Mouse (Mus musculus): ENCODE measurements at regions not wholly inside any gene's neighbourhood (a gene's known extent, or its start where the extent isn't known, plus 50 kb on each side); places are given as distances from the start of the nearest gene placed in this dataset.

DNA sequence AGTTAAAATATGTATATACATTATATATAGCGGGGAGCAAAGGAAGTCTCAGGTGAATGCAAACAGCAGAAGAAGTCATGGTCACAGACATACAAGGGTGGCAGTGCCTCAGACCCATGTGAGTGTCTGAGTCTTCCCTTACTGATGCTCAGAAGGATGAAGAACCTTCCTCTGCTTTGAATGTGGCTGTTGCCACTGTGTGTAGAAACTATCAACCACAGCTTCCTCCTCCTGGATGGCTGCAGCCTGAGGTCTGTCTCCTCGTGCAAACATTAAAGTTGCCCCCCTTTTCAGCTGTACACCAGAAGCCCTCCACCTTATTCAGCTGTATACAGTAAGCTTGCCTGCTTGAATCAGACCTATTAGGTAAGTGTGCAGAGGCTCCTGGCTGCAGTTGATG lies 79.4 kb upstream of the Tspan5 start:
- DNase-seq (ENCODE audit: low spot score in 2 of 2), result no peak

DNA sequence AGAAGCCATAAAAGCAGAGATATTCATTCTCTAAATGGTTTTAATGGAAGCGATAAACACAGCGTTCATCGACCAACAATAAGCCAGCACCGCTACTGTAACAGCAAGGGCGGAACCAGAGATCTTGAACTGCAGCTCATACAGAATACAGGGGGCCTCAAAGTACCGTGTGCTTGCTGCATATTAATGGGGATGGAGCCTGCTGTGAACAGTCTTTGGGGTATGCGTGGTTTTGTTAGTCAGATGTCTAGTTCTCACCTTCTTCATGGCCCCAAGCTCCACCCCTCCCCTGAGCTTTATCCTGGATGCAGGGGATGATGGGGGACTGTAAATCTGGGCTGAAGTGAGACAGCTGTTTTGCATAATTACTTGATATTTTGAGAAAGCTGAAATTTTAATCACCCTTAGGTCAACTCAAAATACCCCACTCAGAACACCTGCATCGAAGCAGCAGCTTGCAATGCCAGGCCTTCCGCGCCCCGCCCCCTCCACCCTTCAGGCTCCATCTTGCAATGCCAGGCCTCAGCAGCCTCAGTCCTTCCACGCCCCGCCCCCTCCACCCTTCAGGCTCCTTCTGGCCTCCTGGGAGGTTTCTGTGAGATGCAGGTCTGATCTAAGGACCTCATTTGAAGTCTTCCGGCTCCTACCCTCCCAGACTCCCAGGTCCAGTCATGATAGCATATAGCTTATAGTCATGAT lies 73.5 kb upstream of the Tspan5 start:
- no peak for DNase-seq (ENCODE audit: low spot score in 2 of 2)

DNA sequence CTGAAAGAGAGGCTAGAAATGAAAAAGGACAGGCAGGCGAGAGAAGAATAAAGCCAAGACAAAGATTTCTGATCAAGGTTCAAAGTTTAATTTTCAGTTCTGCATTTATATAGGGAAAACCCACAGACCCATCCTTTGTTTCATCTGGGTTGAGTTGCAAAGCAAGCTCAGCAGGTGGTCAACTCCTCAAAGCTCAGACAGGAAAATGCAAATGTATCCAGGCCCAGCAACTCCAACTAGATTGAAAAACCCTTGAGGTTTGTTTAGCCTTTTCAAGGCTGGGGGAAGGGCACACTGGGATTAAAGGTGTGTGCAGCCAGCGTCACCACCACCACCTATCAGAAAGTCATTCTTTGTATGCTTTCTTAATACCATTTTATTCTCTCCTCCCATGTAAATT lies 66.1 kb upstream of the Tspan5 start:
- DNase-seq (ENCODE audit: low spot score in 2 of 2), result no peak

DNA sequence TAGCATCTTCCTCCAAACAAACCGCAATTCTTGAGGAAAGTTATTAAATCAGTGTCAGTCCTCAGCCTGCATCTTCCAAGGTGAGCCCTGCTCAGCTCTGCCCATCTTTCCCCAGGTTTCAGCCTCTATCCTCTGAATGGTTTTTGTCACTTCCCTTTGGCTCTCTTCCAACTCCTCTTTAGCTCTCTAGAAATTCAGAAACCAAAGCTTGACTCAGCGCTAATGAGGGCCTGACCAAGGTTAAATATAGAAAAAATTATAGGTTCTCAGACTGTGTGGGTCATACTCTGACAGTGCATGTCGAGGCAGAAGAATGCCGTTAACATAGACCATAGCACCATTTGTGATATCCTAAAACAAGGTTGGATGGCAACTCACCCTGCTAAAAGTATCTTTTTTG lies 63.6 kb upstream of the Tspan5 start:
- DNase-seq (ENCODE audit: low spot score in 2 of 2), result no peak

DNA sequence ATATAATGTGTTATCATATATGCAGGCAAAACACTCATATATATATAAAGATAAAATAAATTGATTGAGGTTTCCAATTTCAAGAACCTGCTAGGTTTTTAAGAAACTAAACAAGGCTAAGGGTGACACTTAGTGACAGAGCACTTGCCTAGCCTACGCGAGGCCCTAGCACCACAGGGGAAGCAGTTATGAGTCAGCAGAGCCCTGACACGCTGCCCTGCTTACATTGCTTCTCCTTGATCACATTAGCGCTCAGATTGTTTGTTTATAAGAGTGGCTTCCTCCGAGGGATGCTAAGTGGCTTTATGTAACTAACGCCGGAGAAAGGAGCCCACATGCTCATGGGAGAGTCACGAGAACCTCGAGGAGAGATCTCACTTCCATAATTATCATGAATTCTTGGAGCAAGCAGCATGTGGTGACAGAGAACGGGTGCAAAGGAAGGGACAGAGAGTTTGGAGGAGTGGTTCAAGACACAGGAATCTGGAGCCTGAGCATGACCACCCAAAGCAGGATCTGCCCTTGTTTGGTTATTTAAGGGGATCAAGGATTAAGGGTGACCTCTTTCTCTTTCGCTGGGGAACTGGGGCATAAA lies 55.3 kb upstream of the Tspan5 start:
- no peak for DNase-seq (ENCODE audit: low spot score in 2 of 2)

DNA sequence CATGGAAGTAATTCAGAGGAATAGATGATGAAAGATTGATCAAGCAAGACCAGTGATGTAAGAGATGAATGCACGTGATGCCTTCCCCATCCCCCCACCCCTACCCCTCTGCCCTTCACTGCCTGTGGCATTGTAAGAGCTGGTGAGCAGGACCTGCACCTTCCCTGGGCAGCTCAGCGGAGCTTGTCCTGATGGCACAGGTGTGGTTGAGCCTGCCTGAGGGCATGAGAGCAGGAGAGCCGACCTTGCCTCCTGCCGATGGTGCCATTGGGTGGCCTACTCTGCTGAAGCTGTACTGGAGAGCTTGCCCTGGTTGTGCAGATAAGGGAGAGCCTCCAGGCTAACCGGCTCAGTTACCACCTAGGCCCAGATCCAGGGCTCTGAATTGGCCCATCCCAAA lies 53.4 kb upstream of the Tspan5 start:
- DNase-seq (ENCODE audit: low spot score in 2 of 2), result no peak

All from spleen, postnatal 4 days (tissue).